In genomic region chr8:86888058-86888939, GRCm38 (mm10) we compare ENCODE assay signal across 9 mouse cellular contexts. TPM values are rescaled to one million over a fixed set of nuclear protein-coding genes. Genes with fewer than 3 reads are reported as not detected.
A peak's percentile ranks its signal among the peaks of the same experiment; 100 is the strongest.
DNase-seq lines count a peak whose midpoint lies in the region; TF ChIP-seq lines count a peak whose summit lies in the region.
"Had no signal": no experiment of that assay in that cellular context is flagged by ENCODE, and none has a peak within 500 bp of the region (broad histone marks: within the 10 kb centered on the region; RNA-seq: fewer than 3 reads in every experiment).

No protein-coding gene starts in this region.

- peaks cover 12 to 16% of the 10 kb centered on the region in 2 experiments for H3K4me1 ChIP-seq in ES-E14 (ENCODE audit: control insufficient read depth in 2 of 2, insufficient read depth in 2 of 2, low read length in 2 of 2, poor library complexity in 1 of 2)

- H3K36me3 ChIP-seq in ES-E14 (ENCODE audit: control insufficient read depth, insufficient read depth, low read length, poor library complexity, severe bottlenecking): no peaks in the 10 kb centered on the region

- DNase-seq in adrenal gland, postnatal 10 days: peak; percentile 28
- no peak for DNase-seq in adrenal gland, postnatal 4 days (ENCODE audit: low spot score in 2 of 2)
- DNase-seq in ES-E14 (ENCODE audit: low read depth, low spot score): peak; percentile 95
- peak; percentile 38 for DNase-seq in heart, postnatal 4 days
- peak; percentile 73 for DNase-seq in lung, postnatal 25 days (ENCODE audit: low spot score)
- DNase-seq in ovary, postnatal 36 days (ENCODE audit: low spot score): no peak
- no peak for DNase-seq in cerebellum, postnatal 14 days
- no peak for DNase-seq in layer of hippocampus, postnatal 36 days

- no peaks in the 10 kb centered on the region for H3K9me3 ChIP-seq in ES-E14 (ENCODE audit: control insufficient read depth, insufficient read depth, low read depth, low read length)

- in situ Hi-C loops in ES-E14 (cut with MboI; ENCODE audit: low sequenced_read_pairs in 2 of 2, unreplicated experiment in 2 of 2): no loop called here

- H3K27ac ChIP-seq in ES-E14 (ENCODE audit: insufficient read depth, low read depth, low read length, poor library complexity, severe bottlenecking): peak overlapping the region; percentile 98

- H3K4me3 ChIP-seq in ES-E14 (ENCODE audit: insufficient read depth in 1 of 2, low read depth in 1 of 2, low read length in 2 of 2, poor library complexity in 1 of 2, severe bottlenecking in 1 of 2): peak overlapping the region; percentile 1 to 52; a peak in 3 of 4 replicates
- H3K4me3 ChIP-seq: myocyte had no signal

- peak overlapping the region; percentile 41; the same call in 1 of the 2 replicates for H3K9ac ChIP-seq in ES-E14 (ENCODE audit: insufficient read depth, low read depth, low read length, poor library complexity, severe bottlenecking)

TF ChIP-seq in ES-E14, 5 proteins besides CTCF, POLR2A, EP300 and RAD21:
- 0 out of 2 replicates have a peak, but pooled peaks have one; percentile 3 for TF ChIP-seq HCFC1 (IDR thresholded peaks at IDR 0.05; ENCODE audit: borderline replicate concordance, insufficient read depth, low read length)
- TF ChIP-seq ZNF384 (IDR thresholded peaks at IDR 0.05; ENCODE audit: low read depth, low read length): no peak
- peak; percentile 64 for TF ChIP-seq CHD2 (IDR thresholded peaks at IDR 0.05; ENCODE audit: low read depth, low read length)

RNA-seq across cellular contexts. Expression of gene N4bp1, which starts 3.2 kb away (rescaled TPM):
- 10 to 100 TPM; 24.2 to 30.1 TPM for total RNA-seq in adrenal gland, postnatal 10 days (2021)
- total RNA-seq in adrenal gland, postnatal 4 days (2021): 10 to 100 TPM; 37.1 to 37.4 TPM
- 40.1 and 40.2 TPM in 2 replicates for total RNA-seq in ES-E14 (2012; rRNA removed)
- total RNA-seq in heart, postnatal 4 days (2021): 10 to 100 TPM; 23.3 to 24.0 TPM
- 10 to 100 TPM; 38.5 to 40.9 TPM for total RNA-seq in layer of hippocampus, postnatal 36 days (2021)

Comparison
In these comparisons a context has a peak if more than half of its experiments do, and no peak if none do; other contexts are left out.
1. DNase-seq: peak in adrenal gland, postnatal 10 days (single experiment), ES-E14 (single experiment), heart, postnatal 4 days (single experiment) and lung, postnatal 25 days (single experiment); none in adrenal gland, postnatal 4 days (0 of 2), ovary, postnatal 36 days (single experiment), cerebellum, postnatal 14 days (0 of 2) and layer of hippocampus, postnatal 36 days (0 of 2).